Mouse (Mus musculus) B cell, adult 67 days (primary cell): ENCODE results near the gene Igflr1. TPM values are rescaled to one million over a fixed set of nuclear protein-coding genes. Genes with fewer than 3 reads are reported as not detected.

Experiments
- total RNA-seq, 2 experiments: library from RNA; stranded (reverse); gene quantifications; 4 replicates each; pipeline ENCODE4 v1.2.4; 2023

The Igflr1 gene
- 1 to 10 TPM; 7.3 to 7.7 TPM for total RNA-seq

GRCm38 (mm10) chr7:30564970-30565571 is at the start of gene Igflr1:
TSS of gene Igflr1 (plus strand) at chr7:30565427.

DNA sequence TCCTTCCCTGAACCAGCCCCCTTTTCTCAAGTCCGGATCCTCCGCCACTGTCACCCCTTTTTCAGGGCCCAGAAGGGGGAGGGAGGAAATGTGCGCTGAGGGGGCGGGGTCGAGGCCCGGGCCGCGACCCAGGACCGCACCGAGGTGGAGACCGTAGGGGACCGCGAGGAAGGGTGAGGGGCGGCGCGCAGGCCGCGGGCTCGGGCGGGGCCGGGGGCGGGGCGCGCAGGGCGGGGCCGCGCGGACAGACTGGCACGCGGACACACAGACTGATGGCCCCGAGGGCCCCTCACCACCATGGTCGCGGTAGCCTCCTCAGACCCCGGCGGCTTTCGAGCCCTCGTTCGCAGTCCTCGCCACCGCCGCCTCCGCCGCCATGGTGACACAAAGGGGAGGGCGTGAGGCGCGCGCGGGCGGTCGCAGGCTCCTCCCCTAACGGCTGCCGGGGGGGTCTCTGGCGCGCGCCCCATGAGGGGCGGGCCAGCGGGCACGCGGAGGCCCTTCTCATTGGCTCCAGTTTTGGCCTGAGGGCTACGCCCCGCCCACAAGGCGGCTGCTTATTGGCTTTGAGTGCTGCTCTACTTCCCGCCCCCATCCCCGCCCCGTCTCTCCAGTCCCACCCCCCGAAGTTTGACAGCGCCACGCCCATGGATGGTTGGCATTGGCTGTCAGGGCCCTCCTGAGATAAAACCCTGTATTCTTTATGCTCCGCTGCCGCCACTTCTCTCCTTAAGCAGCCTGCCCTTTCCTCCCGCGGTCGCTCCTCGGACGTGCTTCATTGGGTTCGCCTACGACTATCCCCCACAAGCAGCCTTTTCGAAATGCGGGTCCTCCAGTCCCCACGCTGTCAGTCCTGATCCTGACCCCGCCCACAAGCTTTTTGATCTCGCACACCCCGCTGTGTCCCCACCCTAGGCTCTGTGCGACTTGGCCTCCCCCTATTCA is 30.3 kb upstream of the Igflr1 start, which contains the start of gene Arhgap33:
Arhgap33 (minus strand) TSS at position 428 of the 945 bp plus-strand sequence.

GRCm38 (mm10) chr7:30552102-30553020 is 12.9 kb upstream of the Igflr1 start, which contains the start of the genes Hspb6 and Proser3:
TSS of gene Hspb6 (plus strand) at chr7:30552178.
TSS of gene Proser3 (minus strand) at chr7:30552299.

GRCm38 (mm10) chr7:30559443-30559954 is 5.7 kb upstream of the Igflr1 start, which contains the start of gene Lin37:
TSS of gene Lin37 (minus strand) at chr7:30559838.

GRCm38 (mm10) chr7:30563117-30563905 is 1.9 kb upstream of the Igflr1 start, which contains the start of the genes U2af1l4, Gm49396 and Psenen:
TSS of gene U2af1l4 (plus strand) at chr7:30563301.
TSS of gene Gm49396 (plus strand) at chr7:30563344.
TSS of gene Psenen (minus strand) at chr7:30563627.

DNA sequence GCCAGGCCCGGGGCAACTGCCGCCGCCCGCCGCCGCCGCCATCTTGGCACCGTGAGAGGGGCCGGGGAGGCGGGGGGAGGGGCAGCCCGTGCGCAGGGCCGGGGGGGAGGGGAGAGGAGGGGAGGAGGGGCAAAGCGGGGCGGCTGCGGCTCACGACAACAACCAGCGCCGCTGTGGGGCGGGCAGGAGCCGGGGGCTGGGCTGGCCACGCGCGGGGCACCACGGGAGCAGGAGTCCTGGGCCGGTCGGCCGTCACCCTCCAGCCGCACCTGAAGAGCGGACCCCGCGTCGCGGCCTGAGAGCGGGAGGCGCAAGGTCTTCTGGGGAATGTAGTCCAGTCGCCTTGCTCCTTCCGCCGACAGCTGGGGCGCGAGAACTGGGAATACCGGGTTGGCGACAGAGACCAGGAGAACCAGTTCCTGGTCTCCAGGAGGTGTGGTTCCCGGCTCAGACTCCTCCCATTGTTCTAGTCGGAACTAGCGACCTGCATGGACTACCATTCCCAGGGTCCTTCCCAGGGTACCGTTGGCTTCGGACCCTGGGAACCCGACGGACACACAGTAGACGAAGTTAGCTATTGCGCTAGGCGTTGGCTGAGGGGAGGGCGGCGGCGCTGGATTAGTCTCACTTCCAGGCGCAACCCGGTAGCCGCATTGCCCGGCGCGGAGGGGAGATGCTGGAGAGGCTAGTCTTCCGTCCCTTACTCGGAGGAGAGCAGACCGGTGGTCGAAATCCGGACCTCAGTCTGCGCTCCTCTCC is 23.6 kb downstream of the Igflr1 start, which contains the start of gene Kmt2b:
Kmt2b (minus strand) TSS at position 51 of the 759 bp plus-strand sequence.

GRCm38 (mm10) chr7:30598786-30599185 is 33.6 kb downstream of the Igflr1 start, which contains the start of gene Zbtb32:
TSS of gene Zbtb32 (minus strand) at chr7:30598909.

GRCm38 (mm10) chr7:30612654-30613402 is 47.6 kb downstream of the Igflr1 start, which contains the start of gene Upk1a:
TSS of gene Upk1a (minus strand) at chr7:30612847.

Other genes with a start within 250 kb of the Igflr1 start
- gene E130208F15Rik, start 243.7 kb upstream of the Igflr1 start, total RNA-seq: 1 to 10 TPM; 3.9 to 6.6 TPM
- 10 to 100 TPM; 11.4 to 20.5 TPM for gene Sdhaf1, start 241.5 kb upstream of the Igflr1 start, total RNA-seq
- not detected for gene Lrfn3, start 202.7 kb upstream of the Igflr1 start, total RNA-seq
- 10 to 100 TPM; 68.2 to 78.3 TPM for gene Tyrobp, start 151.7 kb upstream of the Igflr1 start, total RNA-seq
- 10 to 100 TPM; 48.5 to 50.5 TPM for gene Hcst, start 145.6 kb upstream of the Igflr1 start, total RNA-seq
- gene Nfkbid, start 143.7 kb upstream of the Igflr1 start, total RNA-seq: 100 to 1,000 TPM; 400 to 437 TPM
- gene Aplp1, start 119.9 kb upstream of the Igflr1 start, total RNA-seq: not detected
- gene Kirrel2, start 107.7 kb upstream of the Igflr1 start, total RNA-seq: not detected
- not detected for gene Nphs1, start 107.1 kb upstream of the Igflr1 start, total RNA-seq
- not detected for gene Prodh2, start 71.8 kb upstream of the Igflr1 start, total RNA-seq
- 10 to 100 TPM; 18.6 to 20.7 TPM for gene Arhgap33, start 30.4 kb upstream of the Igflr1 start, total RNA-seq
- gene Hspb6, start 13.2 kb upstream of the Igflr1 start, total RNA-seq: 1 to 10 TPM; 3.0 to 4.3 TPM
- 10 to 100 TPM; 18.8 to 27.2 TPM for gene Proser3, start 13.1 kb upstream of the Igflr1 start, total RNA-seq
- gene Lin37, start 5.6 kb upstream of the Igflr1 start, total RNA-seq: 10 to 100 TPM; 42.2 to 45.2 TPM
- gene U2af1l4, start 2.1 kb upstream of the Igflr1 start, total RNA-seq: 100 to 1,000 TPM; 107 to 109 TPM
- gene Gm49396, start 2.1 kb upstream of the Igflr1 start, total RNA-seq: 10 to 100 TPM; 13.9 to 14.0 TPM
- gene Psenen, start 1.8 kb upstream of the Igflr1 start, total RNA-seq: 100 to 1,000 TPM; 129 to 145 TPM
- 100 to 1,000 TPM; 119 to 136 TPM for gene Kmt2b, start 23.3 kb downstream of the Igflr1 start, total RNA-seq
- 1 to 10 TPM in 1 of 2 experiments, under 1 TPM in 1; 0.90 to 1.5 TPM for gene Zbtb32, start 33.5 kb downstream of the Igflr1 start, total RNA-seq
- under 1 TPM; 0.39 to 0.52 TPM for gene Upk1a, start 47.4 kb downstream of the Igflr1 start, total RNA-seq
- gene Cox6b1, start 60.7 kb downstream of the Igflr1 start, total RNA-seq: 100 to 1,000 TPM; 211 to 273 TPM
- not detected for gene Etv2, start 70.4 kb downstream of the Igflr1 start, total RNA-seq
- gene Rbm42, start 84.9 kb downstream of the Igflr1 start, total RNA-seq: 100 to 1,000 TPM in 1 of 2 experiments, 10 to 100 TPM in 1; 96.7 to 103 TPM
- gene Haus5, start 99.6 kb downstream of the Igflr1 start, total RNA-seq: 10 to 100 TPM; 59.7 to 71.7 TPM
- not detected for gene Pmis2, start 106.2 kb downstream of the Igflr1 start, total RNA-seq
- not detected for gene 2200002J24Rik, start 133.5 kb downstream of the Igflr1 start, total RNA-seq
- under 1 TPM; 0.29 to 0.59 TPM for gene Atp4a, start 146.8 kb downstream of the Igflr1 start, total RNA-seq
- 10 to 100 TPM; 46.8 to 50.0 TPM for gene Tmem147, start 164.1 kb downstream of the Igflr1 start, total RNA-seq
- gene Gapdhs, start 178.3 kb downstream of the Igflr1 start, total RNA-seq: not detected
- gene Sbsn, start 186.0 kb downstream of the Igflr1 start, total RNA-seq: 1 to 10 TPM; 3.8 to 5.0 TPM
- not detected for gene Dmkn, start 198.3 kb downstream of the Igflr1 start, total RNA-seq
- not detected for gene Krtdap, start 222.5 kb downstream of the Igflr1 start, total RNA-seq